Mouse (Mus musculus): ENCODE measurements around the gene Trim56.

Trim56 gene

DNA sequence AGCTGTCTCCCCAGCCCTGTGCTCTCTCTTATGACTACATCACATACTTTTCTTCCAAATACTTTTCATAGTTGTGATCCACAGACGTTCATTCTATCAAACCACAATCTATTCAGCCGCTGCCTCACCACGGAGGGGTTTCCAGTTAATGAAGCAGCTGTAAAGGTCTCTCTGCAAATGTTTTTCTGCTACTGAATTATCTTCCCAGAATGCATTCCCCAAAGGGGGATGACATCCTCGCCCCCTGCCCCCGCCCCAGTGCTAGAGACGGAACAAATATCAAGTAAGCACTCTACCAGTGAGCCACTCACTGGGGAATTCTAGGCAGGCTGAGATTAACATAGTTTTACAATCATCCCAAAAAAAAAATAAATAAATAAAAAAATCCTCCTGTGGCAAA, 7.9 kb downstream of the Trim56 start:
- no peak for DNase-seq (ENCODE audit: low spot score)

DNA sequence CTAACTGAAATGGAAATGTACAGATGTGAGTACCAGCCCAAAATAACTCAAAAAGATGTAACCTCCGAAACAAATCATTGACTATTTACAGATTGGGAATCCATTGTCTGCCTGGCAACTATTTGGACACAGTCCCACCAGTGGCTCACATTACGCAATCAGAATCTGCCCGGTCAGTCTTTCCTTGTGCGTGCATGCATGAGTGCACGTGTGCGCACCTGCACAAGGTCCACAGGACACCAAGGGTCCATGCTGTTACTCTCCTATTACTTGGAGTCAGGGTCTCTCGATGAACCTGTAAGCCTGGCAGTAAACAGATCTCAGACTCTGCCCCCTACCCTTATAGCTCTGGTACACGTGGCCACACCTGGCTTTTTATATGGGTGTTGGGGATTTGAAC, 8.3 kb downstream of the Trim56 start:
- no peak for DNase-seq (ENCODE audit: low spot score)

DNA sequence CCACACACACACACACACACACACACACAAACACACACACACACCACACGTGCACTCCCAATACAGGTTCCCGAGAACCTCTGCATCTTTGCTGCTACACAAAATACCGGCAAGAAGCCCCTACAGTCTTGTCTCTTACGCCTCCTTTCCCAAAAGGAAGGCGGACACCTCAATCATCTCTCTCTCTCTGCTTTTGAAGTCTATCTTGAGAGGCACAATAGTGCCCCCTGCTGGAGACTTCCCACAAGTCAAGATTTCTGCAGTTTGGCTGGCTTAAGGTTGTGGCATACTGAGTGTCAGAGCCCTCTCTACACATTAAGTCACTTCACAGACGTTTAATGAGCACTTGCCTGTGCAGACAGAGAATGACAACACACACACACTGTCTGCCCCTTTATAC, 9.0 kb downstream of the Trim56 start:
- peak; percentile 95 for DNase-seq (ENCODE audit: low spot score)

DNA sequence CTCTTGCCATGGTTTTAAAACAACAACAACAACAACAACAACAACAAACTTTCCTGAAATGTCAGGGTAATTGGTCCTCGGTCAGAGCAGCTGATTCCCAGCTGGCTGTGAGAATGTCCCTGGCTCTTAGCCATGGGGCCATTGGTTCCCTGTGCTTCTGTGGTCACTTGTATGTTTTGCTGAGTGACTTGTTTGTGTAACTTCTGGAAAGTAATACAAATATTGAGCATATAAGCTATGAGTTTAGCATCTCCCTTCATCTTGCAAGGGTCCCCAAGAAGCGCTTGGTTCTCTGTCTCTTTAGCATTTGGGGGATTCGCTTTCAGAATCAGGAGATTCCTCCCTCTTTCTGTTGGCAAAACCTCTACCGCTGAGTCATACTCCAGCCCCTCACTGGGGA, 9.6 kb downstream of the Trim56 start:
- DNase-seq (ENCODE audit: low spot score) = no peak

DNA sequence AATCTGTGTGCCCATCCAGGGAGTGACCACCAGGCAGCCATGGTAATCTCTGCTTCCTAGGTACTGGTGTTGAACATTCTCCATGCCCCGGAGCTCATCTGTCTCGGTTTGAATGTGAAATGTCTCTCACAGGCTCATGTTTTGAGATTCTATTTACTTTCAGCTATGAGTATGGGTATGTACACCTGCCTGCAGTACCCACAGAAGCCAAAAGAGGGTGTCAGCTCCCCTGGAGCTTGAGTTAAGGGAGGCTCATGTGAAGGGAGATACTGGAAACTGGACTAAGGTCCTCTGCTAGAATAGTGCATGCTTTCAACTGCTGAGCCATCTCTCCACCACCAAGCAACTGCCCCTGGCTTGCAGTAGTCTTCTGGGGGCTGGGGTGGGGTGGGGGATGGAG, 12.0 kb downstream of the Trim56 start:
- peak; percentile 43 for DNase-seq (ENCODE audit: low spot score)

DNA sequence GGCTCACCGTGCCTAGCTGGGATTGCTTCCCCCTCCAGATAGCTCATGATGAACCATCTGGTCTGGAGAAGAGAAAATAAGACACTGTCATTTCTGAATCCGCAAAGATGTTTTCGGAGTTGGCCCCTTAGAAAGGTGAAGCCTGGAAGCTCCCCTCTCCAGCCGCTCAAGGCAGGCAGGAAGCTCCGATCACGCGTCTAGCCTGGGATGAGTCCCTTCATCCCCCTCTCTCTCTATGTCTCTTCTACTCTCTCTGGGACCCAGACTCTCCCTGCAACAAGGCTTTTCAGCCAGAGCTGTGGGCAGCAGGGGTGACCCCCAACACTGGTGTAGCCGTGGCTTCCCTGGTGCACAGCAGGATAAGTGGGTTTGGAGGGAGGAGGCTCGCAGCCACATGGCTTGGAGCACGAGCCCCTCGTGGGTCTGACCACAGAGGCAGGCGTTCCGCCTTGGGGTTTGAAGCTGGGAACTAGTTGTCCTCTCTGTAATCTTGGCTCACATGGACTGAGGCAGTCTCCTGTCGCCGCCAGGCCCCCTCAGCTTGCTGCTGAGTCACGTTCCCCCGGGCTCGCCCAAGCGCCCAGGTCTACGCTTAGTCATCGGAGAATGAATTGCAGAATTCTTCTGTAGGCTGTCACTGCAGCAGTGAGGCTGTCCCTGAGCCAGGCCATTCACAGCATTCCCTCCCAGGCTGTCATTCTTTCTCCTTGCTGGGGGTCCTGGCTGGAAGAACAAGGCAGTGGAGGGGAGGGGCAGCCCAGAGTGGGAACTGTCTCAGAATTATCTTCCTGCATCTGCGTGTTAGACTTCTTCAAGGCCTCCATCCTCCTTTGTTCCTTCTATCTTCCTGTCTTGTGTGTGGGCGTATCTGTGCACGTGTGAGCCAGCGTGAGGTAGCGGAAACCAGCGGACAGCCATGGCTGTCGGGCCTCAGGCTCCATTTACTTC, 13.2 kb downstream of the Trim56 start:
- peak; percentile 87 for DNase-seq (ENCODE audit: low spot score)

DNA sequence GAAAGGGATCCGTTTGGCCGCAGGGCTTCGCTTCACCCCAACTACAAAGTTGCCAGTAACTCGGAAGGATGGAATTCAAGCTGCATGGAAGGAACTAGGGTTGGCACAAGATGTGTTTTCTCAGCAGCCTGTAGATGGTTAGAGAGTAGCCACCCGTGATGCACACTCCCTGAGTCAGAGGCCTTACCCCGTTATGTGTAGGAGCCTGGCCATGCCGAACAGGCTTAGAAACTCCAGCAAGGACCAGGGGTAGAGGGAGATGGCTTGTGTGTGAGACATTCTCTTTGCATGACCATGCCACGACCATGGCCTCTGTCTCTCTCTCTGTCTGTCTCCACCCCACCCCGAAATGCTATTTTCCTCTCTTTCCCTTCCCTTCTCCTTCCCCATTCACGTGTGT, 13.9 kb downstream of the Trim56 start:
- DNase-seq (ENCODE audit: low spot score) = no peak

DNA sequence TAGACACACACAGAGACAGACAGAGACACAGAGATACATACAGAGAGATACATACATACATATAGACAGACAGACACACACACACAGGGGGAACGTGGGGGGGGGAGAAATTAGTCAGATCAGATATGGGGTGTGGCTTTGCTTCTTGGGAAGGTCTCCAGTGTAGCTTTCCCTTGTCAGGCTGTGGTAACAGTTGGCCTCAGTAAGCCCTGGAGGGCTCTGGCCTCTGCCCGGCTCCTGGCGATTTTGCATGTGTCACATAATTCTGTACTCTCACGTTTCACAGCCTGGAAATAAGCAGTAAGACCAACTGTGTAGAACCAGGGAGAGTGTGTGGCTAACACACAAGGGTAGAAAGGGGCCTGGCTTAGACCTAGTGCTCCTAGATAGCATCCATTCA, 15.3 kb downstream of the Trim56 start:
- DNase-seq (ENCODE audit: low spot score) = no peak

DNA sequence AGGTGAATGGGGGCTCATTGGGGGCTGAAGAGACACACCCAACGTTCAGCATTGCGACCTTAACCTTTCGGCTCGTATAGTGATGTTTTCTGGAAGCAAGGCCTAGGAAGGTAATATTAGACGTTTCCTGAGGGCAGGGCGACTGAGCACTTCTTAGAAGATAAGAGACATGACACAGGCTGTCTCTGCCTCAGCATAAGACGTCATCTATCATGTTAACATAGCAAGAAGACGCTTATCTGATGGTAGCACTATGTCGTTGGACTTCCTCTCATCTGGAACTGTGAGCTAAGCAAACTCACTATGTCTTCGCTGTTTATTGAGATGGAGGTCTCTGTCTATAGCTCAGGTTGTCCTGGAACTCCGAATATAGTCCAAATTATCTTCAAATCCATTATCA, 17.6 kb downstream of the Trim56 start:
- no peak for DNase-seq (ENCODE audit: low spot score)

DNA sequence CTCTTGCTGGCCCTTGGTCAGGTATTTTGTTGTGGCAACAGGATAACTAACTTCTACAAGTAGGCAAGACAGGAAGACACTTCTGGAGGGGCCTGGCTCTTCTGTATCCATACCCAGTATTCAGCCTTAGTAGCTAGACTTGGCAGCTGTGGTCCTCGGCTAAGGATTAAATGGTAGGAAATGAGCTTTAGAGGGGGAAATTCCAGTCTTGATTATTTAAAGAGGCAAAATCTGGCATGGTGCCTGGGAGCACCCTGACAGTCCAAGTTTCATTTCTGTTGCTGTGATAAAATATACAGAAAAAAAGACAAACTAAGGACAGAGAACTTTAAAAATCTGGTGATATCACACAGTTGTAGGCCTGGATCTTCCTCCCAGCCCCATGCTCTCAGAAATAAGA, 20.0 kb downstream of the Trim56 start:
- no peak for DNase-seq (ENCODE audit: low spot score)

DNA sequence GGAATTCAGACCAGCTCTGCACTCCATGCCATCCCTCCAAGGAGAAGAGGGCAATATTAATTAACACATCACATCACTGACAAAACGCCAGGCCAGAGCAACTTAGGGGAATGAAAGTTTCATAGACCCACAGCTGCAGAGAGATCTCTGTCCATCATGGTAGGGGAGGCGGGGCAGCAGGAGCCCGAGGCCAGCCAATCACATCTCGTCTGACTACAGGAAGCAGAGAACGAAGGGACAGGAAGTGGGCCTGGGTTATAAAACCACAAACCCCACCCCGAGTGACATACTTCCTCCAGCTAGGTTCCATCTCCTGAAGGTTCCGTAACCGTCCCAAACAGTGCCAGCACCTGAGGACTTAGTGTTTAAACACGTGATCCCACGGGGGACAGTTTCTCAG, 20.9 kb downstream of the Trim56 start:
- DNase-seq (ENCODE audit: low spot score) = no peak

DNA sequence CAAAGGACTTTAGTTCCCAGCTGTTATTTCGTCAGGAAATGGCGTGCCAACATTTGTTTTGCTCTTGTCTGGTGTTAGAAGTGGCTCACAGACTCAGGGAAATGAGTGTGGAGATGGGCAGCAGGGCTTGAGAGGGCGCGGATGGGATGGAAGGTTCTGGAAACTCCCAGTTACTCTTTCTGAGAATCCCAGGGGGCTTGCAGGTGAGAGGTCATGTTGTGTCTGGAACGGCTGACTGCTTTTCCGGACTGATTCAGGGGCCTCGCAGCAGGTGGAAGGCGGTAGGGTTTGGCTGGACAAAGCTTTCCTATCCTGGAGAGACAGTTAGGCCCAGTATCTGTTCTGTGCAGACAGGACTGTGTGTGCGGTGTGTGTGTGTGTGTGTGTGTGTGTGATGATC, 22.3 kb downstream of the Trim56 start:
- no peak for DNase-seq (ENCODE audit: low spot score)

DNA sequence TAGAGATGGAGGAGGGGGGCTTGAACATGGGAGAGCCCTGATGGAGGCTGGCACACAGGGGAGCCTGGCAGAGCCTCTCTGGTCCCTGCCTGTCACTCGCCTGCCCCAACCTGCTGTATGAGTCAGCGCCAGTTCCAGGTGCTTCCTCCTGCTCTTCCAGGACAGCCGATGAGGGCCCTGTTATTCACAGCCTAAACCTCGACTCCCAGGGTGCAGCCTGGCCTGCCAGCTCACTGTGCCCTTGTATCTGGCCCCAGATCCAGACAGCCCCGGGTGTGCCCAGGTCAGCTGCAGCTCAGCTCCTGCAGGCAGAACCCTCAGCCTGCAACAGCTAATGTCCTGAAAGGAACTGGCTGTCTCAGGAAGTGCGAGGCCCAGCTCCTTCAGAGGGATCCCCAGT, 24.4 kb downstream of the Trim56 start:
- peak; percentile 59 for DNase-seq (ENCODE audit: low spot score)

DNA sequence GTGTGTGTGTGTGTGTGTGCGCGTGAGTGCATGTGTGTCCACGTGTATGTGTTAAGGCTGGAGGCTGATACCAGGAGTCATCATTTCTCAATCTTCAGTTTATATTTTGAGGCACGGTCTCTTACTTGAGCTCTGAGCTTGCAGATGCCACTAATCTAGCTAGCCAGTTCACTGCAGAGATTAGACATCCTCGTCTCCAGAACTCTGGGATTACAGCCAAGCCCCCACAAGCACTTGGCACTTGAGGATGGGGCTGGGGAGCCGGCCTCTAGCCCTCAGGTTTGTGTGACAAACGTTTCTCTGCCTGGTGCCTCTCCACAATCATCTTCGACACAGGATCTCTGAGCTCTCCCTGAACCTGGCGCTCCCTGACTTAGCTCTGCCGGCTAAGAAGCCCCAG, 25.1 kb downstream of the Trim56 start:
- no peak for DNase-seq (ENCODE audit: low spot score)

DNA sequence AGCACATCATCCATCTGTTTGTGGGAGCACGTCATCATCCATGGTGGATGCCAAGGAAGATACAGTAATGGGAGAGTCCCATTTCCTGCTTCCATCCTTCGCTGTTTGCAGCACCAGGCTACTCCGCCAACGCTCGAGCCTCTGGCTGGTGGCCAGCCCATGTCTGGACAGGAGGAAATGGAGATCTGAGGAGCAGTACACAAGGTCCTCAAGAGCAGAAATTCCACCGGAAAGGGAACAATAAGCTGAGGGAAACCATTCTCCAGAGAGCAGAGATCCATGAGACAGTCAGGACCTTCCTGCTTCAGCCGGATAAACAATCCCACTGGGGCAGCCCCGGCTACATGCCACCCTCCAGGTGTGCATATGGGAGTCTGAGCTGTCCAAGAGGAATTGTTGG, 28.6 kb downstream of the Trim56 start:
- DNase-seq (ENCODE audit: low spot score) = no peak

DNA sequence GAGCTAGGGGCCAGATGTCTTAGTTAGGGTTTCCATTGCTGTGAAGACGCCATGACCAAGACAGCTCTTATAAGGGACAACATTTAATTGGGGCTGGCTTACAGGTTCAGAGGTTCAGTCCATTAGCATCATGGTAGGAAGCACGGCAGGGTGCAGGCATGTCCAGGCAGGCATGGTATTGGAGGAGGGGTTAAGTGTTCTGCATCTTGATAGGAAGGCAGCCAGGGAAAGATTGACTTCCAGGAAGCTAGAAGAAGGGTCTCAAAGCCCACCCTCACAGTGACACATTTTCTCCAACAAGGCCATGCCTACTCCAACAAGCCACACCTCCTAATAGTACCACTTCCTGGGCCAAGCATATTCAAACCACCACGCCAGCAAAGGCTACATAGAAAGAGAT, 30.3 kb downstream of the Trim56 start:
- no peak for DNase-seq (ENCODE audit: low spot score)

DNA sequence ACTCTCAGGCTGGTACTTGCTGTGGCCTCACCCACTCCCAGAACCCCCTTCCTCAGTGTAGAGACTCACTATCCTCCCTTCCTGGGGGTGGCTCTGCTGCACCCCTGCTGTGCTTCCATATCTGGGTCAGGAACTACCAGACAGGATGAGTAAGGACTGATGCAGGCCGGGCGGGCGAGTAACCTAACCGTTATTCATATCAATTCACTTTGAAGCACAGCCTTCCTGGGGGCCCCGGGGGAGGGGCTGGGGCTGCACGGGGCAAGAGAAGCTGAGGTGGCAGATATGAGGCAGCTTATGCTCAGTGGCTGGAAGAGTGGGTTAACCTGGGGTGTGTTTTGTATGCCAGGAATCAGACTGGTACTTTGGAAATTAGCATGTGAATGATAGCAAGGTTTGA, 31.0 kb downstream of the Trim56 start:
- no peak for DNase-seq (ENCODE audit: low spot score)

DNA sequence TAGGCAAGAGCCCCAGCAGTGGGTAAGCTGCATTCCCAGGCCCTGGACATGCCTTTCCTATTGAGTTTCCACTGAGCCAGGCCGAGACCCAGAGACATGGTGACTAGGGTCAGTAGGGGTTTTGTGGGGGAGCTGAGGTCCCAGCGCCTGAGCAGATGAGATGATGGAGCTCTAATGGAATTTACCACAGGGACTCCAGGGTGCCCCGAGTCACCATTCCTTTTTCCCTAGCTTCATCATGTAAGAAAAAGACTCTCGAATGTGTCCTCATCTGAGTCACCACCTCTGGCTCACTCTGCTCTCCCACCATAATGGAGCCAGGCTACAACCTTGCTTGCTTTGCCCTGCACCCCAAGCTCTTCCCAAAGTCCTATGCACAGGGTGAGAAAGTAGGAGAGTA, 33.0 kb downstream of the Trim56 start:
- no peak for DNase-seq (ENCODE audit: low spot score)

DNA sequence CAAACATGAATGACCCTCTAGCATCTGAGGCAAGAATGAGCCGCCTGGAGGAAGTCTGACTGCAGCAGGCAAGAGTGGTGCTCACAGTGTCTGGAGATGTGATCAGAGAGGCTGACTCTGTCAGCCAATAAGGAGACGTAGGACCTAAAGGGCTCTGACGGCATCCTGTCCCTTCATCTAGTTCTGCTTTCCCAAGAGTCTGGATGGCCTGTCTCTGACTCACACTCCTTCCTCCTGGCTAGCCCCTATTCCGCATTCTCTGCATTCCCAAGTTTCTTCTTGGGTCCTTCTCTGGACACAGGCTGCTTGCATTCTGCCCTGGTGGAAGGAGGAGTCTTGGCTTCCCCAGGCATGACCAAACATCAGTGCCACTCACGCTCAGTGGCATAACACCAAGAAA, 36.2 kb downstream of the Trim56 start:
- no peak for DNase-seq (ENCODE audit: low spot score)

DNA sequence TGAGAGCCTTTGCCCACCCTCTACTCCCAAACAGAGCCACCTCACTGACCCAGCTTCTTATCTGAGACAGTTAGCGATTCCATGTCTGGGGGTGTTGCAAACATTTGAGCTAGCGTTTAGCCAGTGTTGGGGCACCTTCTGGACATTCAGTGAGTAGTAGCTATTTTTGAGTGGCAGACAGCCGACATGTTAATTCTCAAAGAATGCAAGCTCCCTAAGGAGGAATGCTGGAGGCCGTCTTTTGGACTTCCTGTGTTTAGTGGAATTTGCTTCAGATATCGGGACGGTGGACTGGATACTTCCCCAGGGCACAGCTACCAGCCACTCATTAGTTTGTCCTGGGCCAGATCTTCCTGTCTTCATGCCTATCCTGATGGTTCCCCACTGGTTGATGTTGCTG, 37.4 kb downstream of the Trim56 start:
- DNase-seq (ENCODE audit: low spot score) = no peak

DNA sequence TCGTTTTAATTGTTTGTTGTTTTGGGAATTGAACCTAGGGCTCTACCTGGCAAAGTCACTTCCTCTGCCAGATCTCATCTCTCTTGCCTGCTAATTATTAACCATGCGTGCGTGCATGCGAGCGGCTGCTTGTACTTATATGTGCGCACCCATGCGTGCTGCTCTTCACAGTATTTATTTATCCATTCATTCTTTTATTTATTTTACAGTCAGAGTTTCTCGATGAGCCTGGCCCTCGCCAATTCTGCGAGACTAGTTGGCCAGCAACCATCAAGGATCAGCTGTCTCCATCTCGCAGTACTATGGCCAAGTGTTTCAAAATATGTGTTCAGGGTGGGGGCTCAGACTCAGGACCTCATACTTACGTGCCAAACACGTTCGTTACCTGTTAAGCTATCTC, 38.0 kb downstream of the Trim56 start:
- no peak for DNase-seq (ENCODE audit: low spot score)

DNA sequence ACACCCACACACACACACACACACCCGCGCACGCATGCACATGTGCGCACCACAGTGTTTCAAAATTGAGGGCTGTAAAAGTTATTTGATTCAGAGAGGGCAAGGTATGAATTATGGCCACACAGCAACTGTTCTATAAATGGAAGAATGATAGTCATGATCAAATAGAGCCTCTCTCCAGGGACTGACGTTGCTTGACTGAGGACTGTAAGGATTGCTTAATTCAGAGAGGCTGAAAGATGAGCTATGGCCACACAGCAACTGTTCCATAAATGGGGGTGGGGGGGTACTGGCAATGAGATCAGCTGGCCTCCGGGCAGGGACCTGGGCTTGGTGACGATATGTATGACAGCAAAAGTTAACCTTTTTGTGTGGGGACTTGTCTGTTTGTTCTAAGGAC, 38.8 kb downstream of the Trim56 start:
- no peak for DNase-seq (ENCODE audit: low spot score)

DNA sequence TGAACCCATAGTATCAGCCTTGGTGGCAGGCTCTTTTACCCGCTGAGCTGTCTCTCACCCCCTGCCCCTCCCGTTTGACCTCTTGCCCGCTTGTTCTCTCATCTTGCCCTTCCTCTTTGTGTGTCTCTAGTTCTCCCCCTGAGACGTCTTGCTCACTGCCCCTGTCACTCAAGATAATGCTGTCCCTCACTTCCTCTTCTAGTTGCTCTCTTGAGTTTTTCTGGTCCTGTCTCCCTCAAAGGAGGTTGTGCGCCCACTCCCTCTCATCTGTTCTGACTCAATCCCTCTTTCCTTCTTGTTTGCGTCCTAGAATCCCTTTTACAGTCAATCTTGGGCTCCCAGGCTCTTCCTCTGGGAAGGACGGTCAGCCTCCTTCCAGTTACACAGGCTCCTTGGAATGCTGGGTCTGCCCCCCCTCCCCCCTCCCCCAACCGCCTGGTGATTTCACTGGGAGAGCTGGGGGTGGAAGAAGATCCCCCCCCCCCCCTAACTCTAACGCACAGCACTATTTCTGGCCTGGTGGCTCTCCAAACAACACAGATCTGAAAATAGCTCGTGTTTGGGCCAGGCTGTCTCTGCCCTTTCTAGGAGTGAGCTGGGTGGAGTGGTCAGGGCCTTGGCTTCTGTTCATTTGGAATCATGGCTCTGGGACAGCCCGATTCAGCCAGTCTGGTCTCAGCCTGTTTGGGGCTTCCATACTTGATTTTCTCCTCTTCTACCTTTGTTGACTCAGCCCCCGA, 39.6 kb downstream of the Trim56 start:
- no peak for DNase-seq (ENCODE audit: low spot score)

DNA sequence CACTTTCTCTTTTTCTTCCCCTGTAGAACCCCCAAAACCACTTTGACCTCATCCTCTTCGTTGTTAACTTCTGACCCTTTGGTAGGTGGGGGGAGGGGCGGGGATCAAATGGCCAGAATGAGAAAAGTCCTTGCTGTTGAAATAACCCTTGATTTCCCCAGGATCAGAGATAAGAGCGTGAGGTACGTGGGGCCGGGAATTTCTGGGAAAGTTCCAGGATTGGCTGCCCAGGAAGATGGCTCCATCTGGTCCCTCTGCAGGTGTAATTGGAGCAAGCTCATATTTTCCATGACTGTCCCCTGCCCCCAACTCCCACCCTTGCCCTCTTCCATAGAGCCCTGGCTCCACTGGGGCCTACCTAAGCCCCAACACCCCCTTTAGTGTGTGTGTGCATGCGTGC, 40.3 kb downstream of the Trim56 start:
- DNase-seq (ENCODE audit: low spot score) = no peak
